Mouse (Mus musculus): ENCODE results near the gene Krtap2-4.
A peak's percentile ranks its signal among the peaks of the same experiment; 100 is the strongest.

Krtap2-4 gene

GRCm38 (mm10) chr11:99583245-99583704 is 31.4 kb downstream of the Krtap2-4 start, which contains the start of gene Krtap1-4:
TSS of gene Krtap1-4 (minus strand) at chr11:99583654.
- no peak for DNase-seq (ENCODE audit: low spot score in 2 of 2)

- peak in 1 of 2 experiments; percentile 25 for DNase-seq (ENCODE audit: low spot score in 2 of 2)
Observed at GRCm38 (mm10) chr11:99581564-99581963, 33.1 kb downstream of the Krtap2-4 start.

GRCm38 (mm10) chr11:99581051-99581450 is 33.6 kb downstream of the Krtap2-4 start:
- DNase-seq (ENCODE audit: low spot score in 2 of 2), result no peak

GRCm38 (mm10) chr11:99580636-99581035 is 34.0 kb downstream of the Krtap2-4 start, which contains the start of gene Krtap1-5:
TSS of gene Krtap1-5 (minus strand) at chr11:99581016.
- no peak for DNase-seq (ENCODE audit: low spot score in 2 of 2)

GRCm38 (mm10) chr11:99574106-99574505 is 40.5 kb downstream of the Krtap2-4 start:
- peak; percentile 58 to 63 for DNase-seq (ENCODE audit: low spot score in 2 of 2)

GRCm38 (mm10) chr11:99573164-99573563 is 41.5 kb downstream of the Krtap2-4 start:
- DNase-seq (ENCODE audit: low spot score in 2 of 2), result peak in 1 of 2 experiments; percentile 32

- no peak for DNase-seq (ENCODE audit: low spot score in 2 of 2)
Observed at GRCm38 (mm10) chr11:99566530-99566929, 48.1 kb downstream of the Krtap2-4 start, which contains the start of gene Krtap3-1. TSS of gene Krtap3-1 (minus strand) at chr11:99566630.

Measured in right cerebral cortex, adult 2 months (tissue).